Mouse (Mus musculus) bone marrow macrophage, adult 2 months (primary cell): ENCODE measurements around the gene Hhipl1.

ENCODE experiments used
- CTCF ChIP-seq: IDR thresholded peaks from 2 replicates; pipeline ENCODE4 v1.5.1; 2012; ENCODE audit warnings: low read depth, mild to moderate bottlenecking, low read length, moderate library complexity
- POLR2A ChIP-seq: IDR thresholded peaks from 2 replicates; pipeline ENCODE4 v1.6.1; 2012; ENCODE audit warnings: mild to moderate bottlenecking, low read depth, low read length, borderline replicate concordance

- TF ChIP-seq CTCF (no peak), POLR2A (no peak)
These were observed 34.5 kb upstream of the Hhipl1 start for GRCm38 (mm10) chr12:108271351-108272142.
